ENCODE assay signal across 7 mouse cellular contexts in genomic region chr4:123139513-123140154, GRCm38 (mm10). TPM values are rescaled to one million over a fixed set of nuclear protein-coding genes. Genes with fewer than 3 reads are reported as not detected.
DNase-seq lines count a peak whose midpoint lies in the region; ATAC-seq and TF ChIP-seq lines count a peak whose summit lies in the region.

Gene Ppie, minus strand, starts transcription at chr4:123139951.

- peak; percentile 97 for ATAC-seq in intestine, postnatal 0 days
- ATAC-seq in limb, embryonic 12.5 days (ENCODE audit: insufficient number of reproducible peaks, insufficient read depth, low FRiP score, low TSS enrichment, low read depth): peak; percentile 96
- ATAC-seq in midbrain, embryonic 15.5 days (replicated peaks): peak; percentile 97

- peak within 1 kb of the TSS; percentile 80 for H3K4me3 ChIP-seq in embryonic facial prominence, embryonic 10.5 days
- H3K4me3 ChIP-seq in intestine, postnatal 0 days (ENCODE audit: low read depth, low read length): peak within 1 kb of the TSS; percentile 76
- peak within 1 kb of the TSS; percentile 68 for H3K4me3 ChIP-seq in limb, embryonic 12.5 days (replicated peaks)
- peak within 1 kb of the TSS; percentile 55 for H3K4me3 ChIP-seq in midbrain, embryonic 15.5 days
- H3K4me3 ChIP-seq in spleen, adult 2 months (ENCODE audit: extremely low read depth, insufficient read depth, insufficient read length): peak within 1 kb of the TSS; percentile 94

- TF ChIP-seq POLR2A in spleen, adult 2 months (IDR thresholded peaks at IDR 0.05; ENCODE audit: low read depth, low read length): peak; percentile 65

- DNase-seq in adrenal gland, postnatal 14 days: peak; percentile 92
- peak; percentile 95 for DNase-seq in embryonic facial prominence, embryonic 10.5 days (ENCODE audit: low spot score)
- peak; percentile 47 for DNase-seq in gonadal fat pad, adult 2 months (ENCODE audit: low read depth)
- DNase-seq in spleen, adult 2 months (ENCODE audit: low read depth in 1 of 2, low spot score in 2 of 2): peak; percentile 66 to 73

- WGBS in embryonic facial prominence, embryonic 10.5 days: under 1% methylated on average over 34 of the region's 34 CpGs
- under 1% methylated on average over 34 of the region's 34 CpGs for WGBS in intestine, postnatal 0 days
- under 1% methylated on average over 34 of the region's 34 CpGs for WGBS in limb, embryonic 12.5 days
- under 1% methylated on average over 34 of the region's 34 CpGs for WGBS in midbrain, embryonic 15.5 days
- WGBS in spleen, adult 2 months: under 1% methylated on average over 34 of the region's 34 CpGs

- H3K9me3 ChIP-seq in embryonic facial prominence, embryonic 10.5 days: no peaks in the 10 kb centered on the region
- no peaks in the 10 kb centered on the region for H3K9me3 ChIP-seq in intestine, postnatal 0 days (ENCODE audit: control insufficient read depth)
- no peaks in the 10 kb centered on the region for H3K9me3 ChIP-seq in limb, embryonic 12.5 days
- H3K9me3 ChIP-seq in midbrain, embryonic 15.5 days: no peaks in the 10 kb centered on the region

- peak within 1 kb of the TSS; percentile 90 for H3K4me2 ChIP-seq in intestine, postnatal 0 days (replicated peaks; ENCODE audit: low read depth)
- H3K4me2 ChIP-seq in limb, embryonic 12.5 days: peak within 1 kb of the TSS; percentile 83
- peak within 1 kb of the TSS; percentile 64 for H3K4me2 ChIP-seq in midbrain, embryonic 15.5 days

- 0 out of 2 replicates have a peak, but pooled peaks cover 6% of the 10 kb centered on the region for H3K27me3 ChIP-seq in embryonic facial prominence, embryonic 10.5 days (replicated peaks; ENCODE audit: low read depth, poor library complexity, severe bottlenecking)
- H3K27me3 ChIP-seq in intestine, postnatal 0 days (replicated peaks; ENCODE audit: control insufficient read depth, insufficient read depth, low read length): no peaks in the 10 kb centered on the region
- H3K27me3 ChIP-seq in limb, embryonic 12.5 days: no peaks in the 10 kb centered on the region
- H3K27me3 ChIP-seq in midbrain, embryonic 15.5 days (replicated peaks): peaks cover 4% of the 10 kb centered on the region; the same call in 1 of the 2 replicates
- no peaks in the 10 kb centered on the region for H3K27me3 ChIP-seq in spleen, adult 2 months (ENCODE audit: control insufficient read depth, insufficient read depth, low read length)

- H3K9ac ChIP-seq in intestine, postnatal 0 days (ENCODE audit: low read depth, low read length): peak within 1 kb of the TSS; percentile 55
- peak within 1 kb of the TSS; percentile 67 for H3K9ac ChIP-seq in limb, embryonic 12.5 days (replicated peaks)
- H3K9ac ChIP-seq in midbrain, embryonic 15.5 days: peak within 1 kb of the TSS; percentile 36

- H3K36me3 ChIP-seq in embryonic facial prominence, embryonic 10.5 days (replicated peaks): peaks cover 25% of the 10 kb centered on the region
- peaks cover 16% of the 10 kb centered on the region for H3K36me3 ChIP-seq in intestine, postnatal 0 days (ENCODE audit: control insufficient read depth, insufficient read depth)
- peaks cover 27% of the 10 kb centered on the region for H3K36me3 ChIP-seq in limb, embryonic 12.5 days
- peaks cover 8% of the 10 kb centered on the region; the same call in 1 of the 2 replicates for H3K36me3 ChIP-seq in midbrain, embryonic 15.5 days (replicated peaks)
- H3K36me3 ChIP-seq in spleen, adult 2 months (ENCODE audit: control insufficient read depth, insufficient read depth, low read length): peaks cover 8% of the 10 kb centered on the region

- peak; percentile 53 for TF ChIP-seq CTCF in intestine, postnatal 0 days (IDR thresholded peaks at IDR 0.05; ENCODE audit: low read depth)
- TF ChIP-seq CTCF in spleen, adult 2 months (IDR thresholded peaks at IDR 0.05; ENCODE audit: extremely low read depth, insufficient read depth, insufficient read length, insufficient replicate concordance): no peak

- peak within 1 kb of the TSS; percentile 88 for H3K27ac ChIP-seq in embryonic facial prominence, embryonic 10.5 days (replicated peaks)
- peak within 1 kb of the TSS; percentile 79 for H3K27ac ChIP-seq in intestine, postnatal 0 days (ENCODE audit: low read depth, low read length)
- H3K27ac ChIP-seq in limb, embryonic 12.5 days: peak within 1 kb of the TSS; percentile 91
- H3K27ac ChIP-seq in midbrain, embryonic 15.5 days: peak within 1 kb of the TSS; percentile 77
- peak within 1 kb of the TSS; percentile 54 for H3K27ac ChIP-seq in spleen, adult 2 months (ENCODE audit: insufficient read depth, low read length)

- peaks cover 13% of the 10 kb centered on the region for H3K4me1 ChIP-seq in embryonic facial prominence, embryonic 10.5 days
- peaks cover 9% of the 10 kb centered on the region; the same call in 1 of the 2 replicates for H3K4me1 ChIP-seq in intestine, postnatal 0 days (replicated peaks; ENCODE audit: control insufficient read depth, insufficient read depth, low read length)
- peaks cover 17% of the 10 kb centered on the region for H3K4me1 ChIP-seq in limb, embryonic 12.5 days (replicated peaks)
- peaks cover 17% of the 10 kb centered on the region for H3K4me1 ChIP-seq in midbrain, embryonic 15.5 days
- peaks cover 6% of the 10 kb centered on the region for H3K4me1 ChIP-seq in spleen, adult 2 months (ENCODE audit: control insufficient read depth, insufficient read depth, insufficient read length)

RNA-seq across cellular contexts. Expression of gene Ppie, which starts in this region (rescaled TPM):
- 41.4 and 43.1 TPM in 2 replicates for total RNA-seq in adrenal gland, postnatal 14 days (2021)
- polyA plus RNA-seq in embryonic facial prominence, embryonic 10.5 days (2016; fragmentation: Nextera tagmentation; extraction: Ambion mirVana): 131 TPM in 2 replicates
- 13.5 and 15.4 TPM in 2 replicates for polyA plus RNA-seq in gonadal fat pad, adult 2 months (2012; rRNA removed)
- polyA plus RNA-seq in intestine, postnatal 0 days (2015; fragmentation: Nextera tagmentation; extraction: Ambion mirVana): 30.9 and 31.5 TPM in 2 replicates
- polyA plus RNA-seq in limb, embryonic 12.5 days (2016; fragmentation: Nextera tagmentation; extraction: Ambion mirVana): 114 and 117 TPM in 2 replicates
- 55.5 and 55.6 TPM in 2 replicates for polyA plus RNA-seq in midbrain, embryonic 15.5 days (2015; fragmentation: Nextera tagmentation; extraction: Ambion mirVana)
- polyA plus RNA-seq in spleen, adult 2 months (2012; rRNA removed): 12.4 and 12.9 TPM in 2 replicates

Comparison
In these comparisons a context has a peak if more than half of its experiments do, and no peak if none do; other contexts are left out.
1. Peak in every context shown above with its lines: DNase-seq, ATAC-seq, H3K4me3 ChIP-seq and H3K27ac ChIP-seq.